Mouse (Mus musculus) hindbrain, embryonic 10.5 days (tissue): ENCODE results near the gene Sfrp4. TPM values are rescaled to one million over a fixed set of nuclear protein-coding genes. Genes with fewer than 3 reads are reported as not detected.
"Not testable (repeated sequence)": the region's sequence is repeated elsewhere in the genome, so short reads cannot be mapped to it uniquely, and the experiment has no call there.

Source experiments
- DNase-seq: peaks from one replicate; pipeline ENCODE4 v3.0.0-alpha.2; 2017; ENCODE audit warnings: low spot score
- H3K27ac ChIP-seq: fragments of 300-500 bp; sonication (generic); 2 replicates; pipeline ENCODE4 v1.5.1; 2016; ENCODE audit warnings: mild to moderate bottlenecking, moderate library complexity
- H3K27me3 ChIP-seq: fragments of 300-500 bp; sonication (generic); 2 replicates; pipeline ENCODE4 v1.6.1; 2016; ENCODE audit warnings: mild to moderate bottlenecking; ENCODE audit not compliant: poor library complexity, insufficient read depth, severe bottlenecking
- H3K36me3 ChIP-seq: fragments of 300-500 bp; sonication (generic); 2 replicates; pipeline ENCODE4 v1.6.1; 2016; ENCODE audit warnings: mild to moderate bottlenecking, moderate library complexity
- H3K4me1 ChIP-seq: fragments of 300-500 bp; sonication (generic); replicated peaks from 2 replicates; pipeline ENCODE4 v1.6.1; 2016; ENCODE audit warnings: mild to moderate bottlenecking
- H3K4me3 ChIP-seq: fragments of 300-500 bp; sonication (generic); 2 replicates; pipeline ENCODE4 v1.5.1; 2016; ENCODE audit warnings: mild to moderate bottlenecking, moderate library complexity
- H3K9me3 ChIP-seq: fragments of 300-500 bp; sonication (generic); 2 replicates; pipeline ENCODE4 v1.6.1; 2016; ENCODE audit warnings: mild to moderate bottlenecking, moderate library complexity
- WGBS: fragments of 180-500 bp; shearing (Covaris S2); methylation state at CpG from one replicate; pipeline ENCODE4 v1.1.7; 2016; 5-methylcytosine and 5-hydroxymethylcytosine counted together
- polyA plus RNA-seq: library from polyadenylated mRNA; unstranded; fragments of >200 nt; fragmentation: Nextera tagmentation; extraction: Ambion mirVana; gene quantifications from 2 replicates; pipeline ENCODE4 v1.2.1, GENCODE M21; 2016

Gene Sfrp4
- polyA plus RNA-seq: 1.0 and 1.3 TPM in 2 replicates

- WGBS: 3% methylated on average over 25 of the region's 25 CpGs
- peaks cover 33% of the 10 kb centered on the region for H3K4me1 ChIP-seq
- peak within 1 kb of the TSS; percentile 82 for H3K27ac ChIP-seq
- no peaks in the 10 kb centered on the region for H3K9me3 ChIP-seq
- peaks cover 45% of the 10 kb centered on the region for H3K27me3 ChIP-seq
- peak within 1 kb of the TSS; percentile 61 for H3K4me3 ChIP-seq
- H3K36me3 ChIP-seq: no peaks in the 10 kb centered on the region
- peak; percentile 64 for DNase-seq
These were observed at the start of gene Sfrp4 for GRCm38 (mm10) chr13:19622573-19623227. Sfrp4 (plus strand) TSS chr13:19623104.

GRCm38 (mm10) chr13:19574723-19575122 is 48.2 kb upstream of the Sfrp4 start:
- DNase-seq, H3K9me3 ChIP-seq, H3K4me1 ChIP-seq, H3K27ac ChIP-seq, H3K27me3 ChIP-seq, H3K36me3 ChIP-seq, H3K4me3 ChIP-seq: not testable (repeated sequence)
- 86% methylated on average over 2 of the region's 2 CpGs for WGBS

- H3K27ac ChIP-seq: no peak overlapping the region
- 90% methylated on average over 3 of the region's 3 CpGs for WGBS
- no peaks in the 10 kb centered on the region for H3K36me3 ChIP-seq
- no peaks in the 10 kb centered on the region for H3K4me1 ChIP-seq
- no peak for DNase-seq
- no peak overlapping the region for H3K4me3 ChIP-seq
- no peaks in the 10 kb centered on the region for H3K27me3 ChIP-seq
- no peaks in the 10 kb centered on the region for H3K9me3 ChIP-seq
These were observed 47.0 kb upstream of the Sfrp4 start for GRCm38 (mm10) chr13:19575947-19576346.

- Histone ChIP-seq H3K4me3 (no peak overlapping the region), H3K4me1 (no peaks in the 10 kb centered on the region), H3K36me3 (0 out of 2 replicates have a peak, but pooled peaks cover 3% of the 10 kb centered on the region), H3K27me3 (no peaks in the 10 kb centered on the region), H3K9me3 (no peaks in the 10 kb centered on the region), H3K27ac (no peak overlapping the region)
- 93% methylated on average over 3 of the region's 3 CpGs for WGBS
- no peak for DNase-seq
These were observed 31.7 kb upstream of the Sfrp4 start for GRCm38 (mm10) chr13:19590996-19591759.

- no peak for DNase-seq
- H3K9me3 ChIP-seq: no peaks in the 10 kb centered on the region
- no peak overlapping the region for H3K27ac ChIP-seq
- H3K4me1 ChIP-seq: no peaks in the 10 kb centered on the region
- H3K4me3 ChIP-seq: no peak overlapping the region
- H3K27me3 ChIP-seq: no peaks in the 10 kb centered on the region
- H3K36me3 ChIP-seq: 0 out of 2 replicates have a peak, but pooled peaks cover 3% of the 10 kb centered on the region
- WGBS: 94% methylated on average over 1 of the region's 1 CpGs
These were observed 27.8 kb upstream of the Sfrp4 start for GRCm38 (mm10) chr13:19595141-19595540.

GRCm38 (mm10) chr13:19599242-19599641 is 23.7 kb upstream of the Sfrp4 start:
- no peaks in the 10 kb centered on the region for H3K27me3 ChIP-seq
- H3K9me3 ChIP-seq: no peaks in the 10 kb centered on the region
- H3K4me3 ChIP-seq: no peak overlapping the region
- no peaks in the 10 kb centered on the region for H3K4me1 ChIP-seq
- H3K27ac ChIP-seq: no peak overlapping the region
- 91% methylated on average over 6 of the region's 6 CpGs for WGBS
- DNase-seq: no peak
- no peaks in the 10 kb centered on the region for H3K36me3 ChIP-seq

- DNase-seq: no peak
- Histone ChIP-seq H3K27ac (no peak overlapping the region), H3K9me3 (no peaks in the 10 kb centered on the region), H3K4me3 (no peak overlapping the region), H3K36me3 (no peaks in the 10 kb centered on the region), H3K27me3 (no peaks in the 10 kb centered on the region), H3K4me1 (no peaks in the 10 kb centered on the region)
- 82% methylated on average over 1 of the region's 1 CpGs for WGBS
These were observed 20.4 kb upstream of the Sfrp4 start for GRCm38 (mm10) chr13:19602531-19602930.

- DNase-seq: no peak
- 86% methylated on average over 1 of the region's 1 CpGs for WGBS
- H3K27me3 ChIP-seq: no peaks in the 10 kb centered on the region
These were observed 19.2 kb upstream of the Sfrp4 start for GRCm38 (mm10) chr13:19603719-19604118.

GRCm38 (mm10) chr13:19604916-19605315 is 18.0 kb upstream of the Sfrp4 start:
- H3K27ac ChIP-seq: no peak overlapping the region
- no peak overlapping the region for H3K4me3 ChIP-seq
- no peaks in the 10 kb centered on the region for H3K36me3 ChIP-seq

More at GRCm38 (mm10) chr13:19603719-19604118, 19.2 kb upstream of the Sfrp4 start:
- Histone ChIP-seq H3K9me3 (no peaks in the 10 kb centered on the region), H3K4me1 (no peaks in the 10 kb centered on the region), H3K4me3 (no peak overlapping the region), H3K36me3 (no peaks in the 10 kb centered on the region), H3K27ac (no peak overlapping the region)

GRCm38 (mm10) chr13:19608120-19608519 is 14.8 kb upstream of the Sfrp4 start:
- Histone ChIP-seq H3K4me3 (no peak overlapping the region), H3K27ac (no peak overlapping the region), H3K9me3 (no peaks in the 10 kb centered on the region), H3K36me3 (no peaks in the 10 kb centered on the region), H3K27me3 (no peaks in the 10 kb centered on the region), H3K4me1 (peaks cover 10% of the 10 kb centered on the region)
- no peak for DNase-seq

More at GRCm38 (mm10) chr13:19604916-19605315, 18.0 kb upstream of the Sfrp4 start:
- Histone ChIP-seq H3K27me3 (no peaks in the 10 kb centered on the region), H3K9me3 (no peaks in the 10 kb centered on the region), H3K4me1 (no peaks in the 10 kb centered on the region)
- no peak for DNase-seq

- H3K27ac ChIP-seq: no peak overlapping the region
- no peak for DNase-seq
These were observed 10.6 kb upstream of the Sfrp4 start for GRCm38 (mm10) chr13:19612348-19612747.

GRCm38 (mm10) chr13:19612963-19613362 is 9.9 kb upstream of the Sfrp4 start:
- no peak for DNase-seq

More at GRCm38 (mm10) chr13:19612348-19612747, 10.6 kb upstream of the Sfrp4 start:
- Histone ChIP-seq H3K4me1 (peaks cover 10% of the 10 kb centered on the region), H3K4me3 (no peak overlapping the region), H3K36me3 (no peaks in the 10 kb centered on the region), H3K27me3 (no peaks in the 10 kb centered on the region), H3K9me3 (no peaks in the 10 kb centered on the region)
- 52% methylated on average over 1 of the region's 1 CpGs for WGBS

GRCm38 (mm10) chr13:19613426-19613825 is 9.5 kb upstream of the Sfrp4 start:
- H3K27ac ChIP-seq: no peak overlapping the region
- H3K27me3 ChIP-seq: no peaks in the 10 kb centered on the region
- peaks cover 15% of the 10 kb centered on the region for H3K4me1 ChIP-seq
- no peaks in the 10 kb centered on the region for H3K36me3 ChIP-seq
- H3K4me3 ChIP-seq: no peak overlapping the region
- WGBS: 95% methylated on average over 1 of the region's 1 CpGs
- H3K9me3 ChIP-seq: no peaks in the 10 kb centered on the region
- DNase-seq: no peak

More at GRCm38 (mm10) chr13:19612963-19613362, 9.9 kb upstream of the Sfrp4 start:
- Histone ChIP-seq H3K9me3 (no peaks in the 10 kb centered on the region), H3K27me3 (no peaks in the 10 kb centered on the region), H3K36me3 (no peaks in the 10 kb centered on the region), H3K27ac (no peak overlapping the region), H3K4me1 (peaks cover 12% of the 10 kb centered on the region), H3K4me3 (no peak overlapping the region)
- WGBS: 78% methylated on average over 3 of the region's 3 CpGs
